Mouse (Mus musculus): Measurements from ENCODE around the gene Cdkn1c.

Gene Cdkn1c

GRCm38 (mm10) chr7:143437231-143437893 lies 23.5 kb downstream of the Cdkn1c start:
- DNase-seq (ENCODE audit: low read depth, low spot score): no peak

GRCm38 (mm10) chr7:143433331-143433730 lies 27.5 kb downstream of the Cdkn1c start:
- DNase-seq (ENCODE audit: low read depth, low spot score): no peak

GRCm38 (mm10) chr7:143432631-143433030 lies 28.2 kb downstream of the Cdkn1c start:
- DNase-seq (ENCODE audit: low read depth, low spot score): no peak

DNA sequence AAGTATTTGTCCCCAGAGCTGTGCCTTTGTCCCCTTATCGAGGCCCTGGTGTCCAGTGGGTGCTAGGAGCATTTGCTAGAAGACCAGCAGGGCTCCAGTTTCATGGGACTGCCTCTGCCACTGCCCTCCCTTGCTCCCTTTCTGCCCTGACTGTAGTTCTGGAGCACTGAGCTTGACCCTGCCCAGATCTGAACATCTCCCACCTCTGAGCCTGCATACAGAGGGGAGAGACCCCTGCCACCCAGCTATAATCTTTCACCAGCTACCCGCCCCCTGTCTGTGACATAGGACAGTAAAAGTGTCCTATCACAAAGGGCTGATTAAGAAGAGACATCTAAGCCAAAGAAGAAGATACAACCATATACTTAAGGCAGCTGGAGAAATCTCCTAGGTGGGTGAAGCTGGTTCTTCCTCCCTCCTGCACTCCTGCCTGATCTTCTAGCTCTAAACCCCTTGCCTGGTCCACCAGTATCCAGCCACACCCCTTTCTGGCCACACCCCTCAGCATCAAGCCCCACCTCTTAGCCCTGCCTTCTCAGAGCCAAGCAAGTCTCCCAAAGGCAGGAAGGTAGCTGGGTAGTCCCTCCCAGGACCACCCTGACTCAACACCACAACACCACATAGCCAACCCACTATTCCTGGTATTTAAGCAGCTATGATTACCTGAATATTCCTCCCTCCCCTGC lies 31.9 kb downstream of the Cdkn1c start:
- no peak for DNase-seq (ENCODE audit: low read depth, low spot score)

DNA sequence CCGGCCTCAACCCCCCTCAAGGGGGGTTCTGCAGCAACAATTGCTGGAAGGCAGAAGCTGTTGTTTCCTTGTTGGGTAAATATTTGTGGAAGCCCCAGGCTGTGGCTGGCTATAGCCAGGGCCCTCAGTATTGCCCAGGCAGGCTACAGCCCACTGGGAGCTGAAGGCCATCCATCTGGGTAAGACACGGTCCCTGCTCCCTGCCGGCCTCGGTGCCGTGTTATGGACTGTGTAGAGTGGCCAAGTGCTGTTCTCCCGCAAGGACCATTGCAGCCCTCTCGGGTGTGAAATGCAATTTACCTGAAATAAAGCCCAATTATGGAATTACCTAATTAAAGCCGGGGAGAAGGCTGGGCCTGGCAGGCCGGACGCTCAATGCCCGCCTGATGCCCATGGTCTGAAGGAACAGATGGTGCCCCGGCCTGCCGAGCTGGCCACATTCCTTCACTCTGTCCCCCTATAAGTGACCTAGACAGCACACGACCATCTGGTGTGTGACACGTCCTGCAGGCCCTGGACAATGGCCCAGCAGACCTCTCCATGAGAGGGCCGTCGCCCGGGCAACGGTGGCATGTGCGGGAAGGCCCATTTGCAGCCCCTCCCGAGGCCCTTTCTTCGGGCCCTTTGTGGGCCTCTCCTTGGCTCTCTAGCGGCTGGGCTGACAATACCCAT lies 32.6 kb downstream of the Cdkn1c start:
- no peak for DNase-seq (ENCODE audit: low read depth, low spot score)

GRCm38 (mm10) chr7:143419585-143420160 lies 41.2 kb downstream of the Cdkn1c start:
- DNase-seq (ENCODE audit: low read depth, low spot score): no peak

DNA sequence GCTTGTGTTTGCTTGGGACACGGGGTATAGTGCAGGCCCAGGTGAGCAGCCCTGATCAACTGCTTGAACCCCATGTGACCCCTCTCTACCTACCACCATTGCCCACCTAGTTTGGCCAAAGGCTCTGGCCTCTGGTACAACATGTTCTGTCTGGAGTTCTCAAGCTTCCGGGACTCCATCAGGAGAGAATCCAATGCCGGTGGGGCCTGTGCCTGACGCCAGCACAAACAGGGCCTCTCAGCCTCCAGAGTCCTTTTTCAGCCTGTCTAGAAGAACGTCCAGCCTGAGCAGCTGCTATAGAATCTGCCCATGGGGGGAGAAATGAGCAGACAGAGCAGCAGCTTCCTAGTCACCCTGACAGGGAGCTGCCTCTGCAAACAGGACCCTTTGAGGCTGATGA lies 43.0 kb downstream of the Cdkn1c start:
- no peak for DNase-seq (ENCODE audit: low read depth, low spot score)

DNA sequence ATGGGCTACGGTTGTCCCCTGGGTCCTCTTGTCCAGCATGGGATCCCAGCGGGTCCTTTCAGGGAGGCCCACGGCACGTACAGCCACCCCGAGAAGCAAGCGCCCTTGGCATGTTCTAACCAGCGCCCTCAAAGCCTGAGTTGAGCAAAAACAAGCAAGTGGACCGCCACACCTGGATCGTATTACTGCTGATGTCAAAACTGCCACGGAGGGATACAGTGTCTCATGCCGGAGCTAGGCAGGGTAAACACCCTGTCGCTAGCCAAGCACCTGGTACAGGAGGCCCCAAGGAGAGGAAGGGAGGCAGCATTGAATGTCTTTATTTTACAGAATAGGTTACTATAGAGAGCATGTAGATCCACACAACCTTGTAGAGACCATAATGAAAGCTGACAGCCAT lies 44.4 kb downstream of the Cdkn1c start:
- DNase-seq (ENCODE audit: low read depth, low spot score): no peak

DNA sequence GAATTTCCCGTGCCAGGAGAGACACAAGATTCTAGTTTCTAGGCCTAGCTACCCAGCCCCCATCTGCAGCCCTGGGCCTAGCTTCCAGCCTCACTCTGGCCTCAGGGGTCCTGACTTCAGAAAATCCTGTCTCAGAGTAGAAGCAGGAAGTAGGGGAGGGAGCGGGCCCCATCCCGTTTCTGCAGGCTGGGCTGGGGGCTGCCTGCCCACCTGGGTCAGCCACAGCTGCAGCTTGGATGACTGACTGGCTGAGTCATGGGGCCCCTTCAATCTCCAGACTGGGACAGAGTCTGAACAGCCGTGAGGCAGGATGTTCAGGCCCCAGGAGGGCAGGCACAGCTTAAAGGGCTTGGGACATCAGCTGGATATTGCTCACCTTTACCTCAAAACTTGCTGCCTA lies 45.8 kb downstream of the Cdkn1c start:
- no peak for DNase-seq (ENCODE audit: low read depth, low spot score)

DNA sequence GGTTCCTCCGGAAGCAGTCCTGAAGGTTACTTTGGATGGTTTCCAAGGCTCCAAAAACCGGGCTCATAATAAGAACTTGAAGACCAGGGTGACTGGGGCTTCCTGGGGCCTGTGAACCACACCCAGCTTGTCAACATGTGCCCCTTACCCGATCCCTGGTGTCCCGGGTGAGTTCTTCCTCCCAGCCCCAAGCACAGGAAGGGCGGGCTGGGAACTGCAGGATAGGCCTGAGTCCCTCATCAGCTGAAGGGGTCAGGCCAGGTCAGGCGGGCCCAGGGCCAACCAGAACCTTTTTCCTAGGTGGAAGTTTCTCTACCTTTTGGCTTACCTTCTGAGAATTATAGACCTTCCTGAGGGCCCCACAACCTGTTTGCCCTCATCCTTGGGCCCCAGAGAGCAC lies 48.2 kb downstream of the Cdkn1c start:
- no peak for DNase-seq (ENCODE audit: low read depth, low spot score)

DNA sequence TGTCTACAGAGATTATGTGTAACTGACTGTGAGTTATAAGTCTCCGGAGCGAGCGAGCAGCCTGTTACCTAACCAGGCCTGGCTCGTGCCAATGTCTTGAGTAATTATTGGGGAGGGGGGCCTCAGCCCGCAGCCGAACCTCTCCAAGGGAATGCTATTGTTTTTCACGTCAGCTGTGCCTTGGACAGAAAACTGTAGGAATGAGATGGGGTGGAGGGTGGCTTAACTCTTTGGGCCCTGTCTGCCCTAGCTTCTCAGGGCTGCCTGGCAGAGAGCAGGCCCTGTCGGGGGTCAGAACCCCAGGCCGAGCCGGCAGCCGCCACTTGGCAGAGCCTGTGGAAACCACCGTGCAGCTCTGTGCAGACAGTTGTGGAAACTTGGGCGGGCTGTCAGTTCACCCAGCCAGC lies 52.2 kb downstream of the Cdkn1c start:
- no peak for DNase-seq (ENCODE audit: low read depth, low spot score)

Measured in CD4-positive, CD25-positive, alpha-beta regulatory T cell, adult 2 months (primary cell).